Mouse (Mus musculus) MEL (cell line): ENCODE measurements at regions not wholly inside any gene's neighbourhood (a gene's known extent, or its start where the extent isn't known, plus 50 kb on each side); places are given as distances from the start of the nearest gene placed in this dataset.

Source experiments
- DNase-seq: peaks from one replicate; pipeline ENCODE4 v3.0.0; 2011; ENCODE audit warnings: low read depth, low spot score
- H3K27ac ChIP-seq: 2 replicates; pipeline ENCODE4 v1.5.1; 2012; ENCODE audit warnings: low read depth, mild to moderate bottlenecking, control low read depth, low read length, moderate library complexity; ENCODE audit not compliant: control insufficient read depth
- H3K27me3 ChIP-seq, 2 experiments: fragments of 150-350 bp in 1 of 2; sonication (generic) in 1 of 2; 2 replicates each; pipeline ENCODE4 v1.6.1; 2012; ENCODE audit warnings: low read length in 2 of 2, mild to moderate bottlenecking in 2 of 2, improper control_type of control experiment in 1 of 2, moderate library complexity in 1 of 2; ENCODE audit not compliant: insufficient read depth in 2 of 2, control insufficient read depth in 1 of 2
- H3K36me3 ChIP-seq, 2 experiments: 2 replicates each; pipeline ENCODE4 v1.6.1; 2012 to 2014; ENCODE audit warnings: low read length in 2 of 2, improper control_type of control experiment in 1 of 2, inconsistent platforms in 1 of 2, mild to moderate bottlenecking in 1 of 2; ENCODE audit not compliant: insufficient read depth in 2 of 2, control insufficient read depth in 1 of 2
- H3K4me1 ChIP-seq, 2 experiments: fragments of 150-350 bp in 1 of 2; sonication (generic) in 1 of 2; 2 replicates each; pipeline ENCODE4 v1.6.1; 2012; ENCODE audit warnings: low read length in 2 of 2, improper control_type of control experiment in 1 of 2, mild to moderate bottlenecking in 1 of 2; ENCODE audit not compliant: insufficient read depth in 2 of 2, control insufficient read depth in 1 of 2
- H3K4me3 ChIP-seq, 2 experiments: fragments of 150-350 bp in 1 of 2; sonication (generic) in 1 of 2; 2 replicates each; pipeline ENCODE4 v1.5.1; 2012; ENCODE audit warnings: low read depth in 2 of 2, low read length in 2 of 2, mild to moderate bottlenecking in 2 of 2, moderate library complexity in 2 of 2, control low read depth in 1 of 2, improper control_type of control experiment in 1 of 2; ENCODE audit not compliant: control insufficient read depth in 1 of 2, insufficient read depth in 1 of 2
- H3K79me2 ChIP-seq: 2 replicates; pipeline ENCODE4 v1.6.1; 2012; ENCODE audit warnings: mild to moderate bottlenecking, low read length, moderate library complexity; ENCODE audit not compliant: control insufficient read depth, poor library complexity, insufficient read depth
- H3K9ac ChIP-seq: 2 replicates; pipeline ENCODE4 v1.6.1; 2012; ENCODE audit warnings: low read depth, mild to moderate bottlenecking, control low read depth, low read length, moderate library complexity; ENCODE audit not compliant: control insufficient read depth, poor library complexity, severe bottlenecking
- H3K9me3 ChIP-seq: fragments of 150-350 bp; sonication (generic); replicated peaks from 2 replicates; pipeline ENCODE4 v1.6.1; 2012; ENCODE audit warnings: mild to moderate bottlenecking, low read length, improper control_type of control experiment, moderate library complexity; ENCODE audit not compliant: insufficient read depth
- BHLHE40 ChIP-seq: IDR thresholded peaks from 2 replicates; pipeline ENCODE4 v1.6.1; 2012; ENCODE audit warnings: low read depth, mild to moderate bottlenecking, inconsistent platforms, low read length, improper control_type of control experiment, borderline replicate concordance
- CTCF ChIP-seq, 3 experiments: IDR thresholded peaks in 2 of 3; conservative IDR thresholded peaks in 1 of 3; 2 replicates each; pipeline ENCODE4 v1.5.1; 2011 to 2012; ENCODE audit warnings: low read length in 3 of 3, low read depth in 2 of 3, mild to moderate bottlenecking in 2 of 3, improper control_type of control experiment in 1 of 3, inconsistent platforms in 1 of 3, mixed read lengths in 1 of 3, moderate library complexity in 1 of 3; ENCODE audit not compliant: control insufficient read depth in 1 of 3, insufficient read depth in 1 of 3, poor library complexity in 1 of 3, severe bottlenecking in 1 of 3
- EP300 ChIP-seq, 2 experiments: IDR thresholded peaks; 2 replicates each; pipeline ENCODE4 v1.6.1; 2011; ENCODE audit warnings: improper control_type of control experiment in 2 of 2, low read length in 2 of 2, low read depth in 1 of 2, mild to moderate bottlenecking in 1 of 2
- GABPA ChIP-seq: IDR thresholded peaks from 2 replicates; pipeline ENCODE4 v1.6.1; 2012; ENCODE audit warnings: low read depth, mild to moderate bottlenecking, inconsistent platforms, low read length, improper control_type of control experiment, moderate library complexity
- HCFC1 ChIP-seq: IDR thresholded peaks from 2 replicates; pipeline ENCODE4 v1.6.1; 2012; ENCODE audit warnings: low read depth, mild to moderate bottlenecking, inconsistent platforms, low read length, improper control_type of control experiment, moderate library complexity
- MAZ ChIP-seq: IDR thresholded peaks from 2 replicates; pipeline ENCODE4 v1.6.1; 2012; ENCODE audit warnings: low read depth, mild to moderate bottlenecking, inconsistent platforms, low read length, improper control_type of control experiment
- MYC ChIP-seq: IDR thresholded peaks from 2 replicates; pipeline ENCODE4 v1.6.1; 2011; ENCODE audit warnings: low read depth, mild to moderate bottlenecking, low read length, improper control_type of control experiment, moderate library complexity
- NELFE ChIP-seq: IDR thresholded peaks from 2 replicates; pipeline ENCODE4 v1.6.1; 2011; ENCODE audit warnings: low read depth, low read length, improper control_type of control experiment
- NRF1 ChIP-seq: IDR thresholded peaks from 2 replicates; pipeline ENCODE4 v1.6.1; 2014; ENCODE audit warnings: low read depth, mild to moderate bottlenecking, inconsistent platforms, low read length, improper control_type of control experiment, moderate library complexity; ENCODE audit not compliant: poor library complexity, insufficient read depth, severe bottlenecking
- RAD21 ChIP-seq: IDR thresholded peaks from 2 replicates; pipeline ENCODE4 v1.6.1; 2011; ENCODE audit warnings: mild to moderate bottlenecking, low read depth, low read length, improper control_type of control experiment
- SIN3A ChIP-seq: IDR thresholded peaks from 2 replicates; pipeline ENCODE4 v1.6.1; 2012; ENCODE audit warnings: low read length, improper control_type of control experiment, inconsistent platforms
- SMC3 ChIP-seq: IDR thresholded peaks from 2 replicates; pipeline ENCODE4 v1.6.1; 2011; ENCODE audit warnings: low read depth, low read length, improper control_type of control experiment
- TAL1 ChIP-seq: IDR thresholded peaks from 2 replicates; pipeline ENCODE4 v1.6.1; 2012; ENCODE audit warnings: mild to moderate bottlenecking, inconsistent platforms, low read length, moderate library complexity, mixed read lengths
- TBP ChIP-seq: IDR thresholded peaks from 2 replicates; pipeline ENCODE4 v1.8.0; 2011; ENCODE audit warnings: low read depth, low read length, improper control_type of control experiment
- USF1 ChIP-seq: IDR thresholded peaks from 2 replicates; pipeline ENCODE4 v1.6.1; 2014; ENCODE audit warnings: low read depth, mild to moderate bottlenecking, inconsistent platforms, low read length, improper control_type of control experiment, moderate library complexity
- USF2 ChIP-seq, 2 experiments: IDR thresholded peaks; 2 replicates each; pipeline ENCODE4 v1.6.1; 2011 to 2012; ENCODE audit warnings: improper control_type of control experiment in 2 of 2, low read length in 2 of 2, borderline replicate concordance in 1 of 2, inconsistent platforms in 1 of 2, low read depth in 1 of 2, mild to moderate bottlenecking in 1 of 2; ENCODE audit not compliant: insufficient read depth in 1 of 2
- ZC3H11A ChIP-seq: IDR thresholded peaks from 2 replicates; pipeline ENCODE4 v1.6.1; 2012; ENCODE audit warnings: low read depth, mild to moderate bottlenecking, inconsistent platforms, low read length, improper control_type of control experiment
- ZKSCAN1 ChIP-seq: IDR thresholded peaks from 2 replicates; pipeline ENCODE4 v1.6.1; 2012; ENCODE audit warnings: low read depth, mild to moderate bottlenecking, inconsistent platforms, low read length, improper control_type of control experiment, moderate library complexity
- ZNF384 ChIP-seq: IDR thresholded peaks from 2 replicates; pipeline ENCODE4 v1.6.1; 2012; ENCODE audit warnings: low read depth, mild to moderate bottlenecking, inconsistent platforms, low read length, improper control_type of control experiment

- H3K27ac ChIP-seq = no peak overlapping the region
- H3K9me3 ChIP-seq = no peaks in the 10 kb centered on the region
- no peak overlapping the region for H3K9ac ChIP-seq
- H3K27me3 ChIP-seq = peaks cover 6 to 10% of the 10 kb centered on the region in 2 experiments
- no peaks in the 10 kb centered on the region for H3K79me2 ChIP-seq
- TF ChIP-seq USF2 (IDR thresholded peaks at IDR 0.05; ENCODE audit: borderline replicate concordance in 1 of 2, insufficient read depth in 1 of 2, low read depth in 1 of 2, low read length in 2 of 2) (no peak), SMC3 (no peak), ZNF384 (no peak), CTCF (IDR thresholded peaks at IDR 0.05 in 2 of 3, conservative IDR thresholded peaks at IDR 0.05 in 1 of 3; ENCODE audit: control insufficient read depth in 1 of 3, insufficient read depth in 1 of 3, low read depth in 2 of 3, low read length in 3 of 3, poor library complexity in 1 of 3, severe bottlenecking in 1 of 3) (no peak), SIN3A (no peak), BHLHE40 (no peak), TBP (no peak), NRF1 (no peak)
- H3K36me3 ChIP-seq = no peaks in the 10 kb centered on the region
- no peak for DNase-seq
- no peaks in the 10 kb centered on the region for H3K4me1 ChIP-seq
- H3K4me3 ChIP-seq = no peak overlapping the region
Observed at GRCm38 (mm10) chr2:79546206-79546605, 88.9 kb upstream of the Itprid2 start.

DNA sequence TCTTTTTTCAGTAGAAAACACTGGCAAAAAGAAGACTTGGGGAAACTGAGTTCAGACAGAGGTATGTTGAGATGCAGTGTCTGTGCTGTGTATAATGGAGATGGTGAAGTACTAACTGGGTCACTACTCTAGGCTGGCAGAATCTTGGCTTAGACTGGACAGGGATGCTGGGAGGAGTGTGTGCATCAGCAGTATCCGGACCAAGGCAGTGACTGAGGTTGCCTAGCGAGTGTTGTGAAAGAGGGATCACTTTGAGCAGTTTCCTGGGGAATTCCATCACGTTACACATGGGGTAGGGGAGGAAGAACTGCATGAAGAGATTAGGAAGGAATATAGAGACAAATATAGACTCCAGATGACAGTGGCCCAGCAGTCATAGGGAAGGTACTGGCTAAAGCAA is 87.9 kb upstream of the Itprid2 start:
- DNase-seq = no peak
- no peak overlapping the region for H3K9ac ChIP-seq
- H3K36me3 ChIP-seq = no peaks in the 10 kb centered on the region
- no peaks in the 10 kb centered on the region for H3K9me3 ChIP-seq
- H3K4me1 ChIP-seq = no peaks in the 10 kb centered on the region
- peaks cover 9 to 10% of the 10 kb centered on the region in 2 experiments for H3K27me3 ChIP-seq
- H3K27ac ChIP-seq = no peak overlapping the region
- no peak for TF ChIP-seq ZC3H11A
- TF ChIP-seq NELFE = no peak
- no peak for TF ChIP-seq MAZ
- no peak for TF ChIP-seq HCFC1
- no peak for TF ChIP-seq GABPA
- no peak for TF ChIP-seq ZNF384
- no peak for TF ChIP-seq RAD21
- no peak for TF ChIP-seq EP300 (IDR thresholded peaks at IDR 0.05; ENCODE audit: low read depth in 1 of 2, low read length in 2 of 2)
- TF ChIP-seq MYC = no peak
- no peak for TF ChIP-seq ZKSCAN1
- no peak for TF ChIP-seq TBP
- no peak for TF ChIP-seq NRF1
- TF ChIP-seq TAL1 = no peak
- no peak for TF ChIP-seq USF1
- H3K79me2 ChIP-seq = no peaks in the 10 kb centered on the region
- no peak overlapping the region for H3K4me3 ChIP-seq
